Mouse (Mus musculus) Patski (cell line): ENCODE data around the gene Rnasel. TPM values are rescaled to one million over a fixed set of nuclear protein-coding genes. Genes with fewer than 3 reads are reported as not detected.

Experiments used
- ATAC-seq: fragments of 100-300 bp; one replicate; pipeline ENCODE4 v1.8.0; 2021
- CTCF ChIA-PET: fragments of 350-600 bp; sonication (Branson Sonifier 250); formaldehyde crosslinking; loops from one replicate; lab custom pipeline; 2022; ENCODE audit warnings: inconsistent platforms; lab: Charles Lee
- POLR2A ChIA-PET: fragments of 350-600 bp; sonication (Branson Sonifier 250); formaldehyde crosslinking; loops from one replicate; lab custom pipeline; 2022; ENCODE audit warnings: antibody characterized with exemption, inconsistent platforms; lab: Charles Lee
- DNase-seq: peaks from one replicate; pipeline ENCODE4 v3.0.0-alpha.2; 2011; ENCODE audit warnings: low read depth, low spot score
- H3K27me3 ChIP-seq: fragments of 371-371 bp; one replicate; pipeline ENCODE4 v1.5.1; 2021
- CTCF ChIP-seq: fragments of 100-300 bp; IDR thresholded peaks from one replicate; pipeline ENCODE4 v1.5.1; 2021
- in situ Hi-C: fragments of 300-500 bp; cut with MboI; formaldehyde crosslinking; loops from 3 replicates; pipeline ENCODE4 v1.11.1; 2018; ENCODE audit warnings: low pct_unique_long_range_greater_than_20kb, mixed read lengths
- polyA plus RNA-seq: library from polyadenylated mRNA; unstranded; gene quantifications from one replicate; pipeline ENCODE4 v1.2.3, GENCODE M21; 2021

Rnasel gene
- 8.1 TPM for polyA plus RNA-seq

DNA sequence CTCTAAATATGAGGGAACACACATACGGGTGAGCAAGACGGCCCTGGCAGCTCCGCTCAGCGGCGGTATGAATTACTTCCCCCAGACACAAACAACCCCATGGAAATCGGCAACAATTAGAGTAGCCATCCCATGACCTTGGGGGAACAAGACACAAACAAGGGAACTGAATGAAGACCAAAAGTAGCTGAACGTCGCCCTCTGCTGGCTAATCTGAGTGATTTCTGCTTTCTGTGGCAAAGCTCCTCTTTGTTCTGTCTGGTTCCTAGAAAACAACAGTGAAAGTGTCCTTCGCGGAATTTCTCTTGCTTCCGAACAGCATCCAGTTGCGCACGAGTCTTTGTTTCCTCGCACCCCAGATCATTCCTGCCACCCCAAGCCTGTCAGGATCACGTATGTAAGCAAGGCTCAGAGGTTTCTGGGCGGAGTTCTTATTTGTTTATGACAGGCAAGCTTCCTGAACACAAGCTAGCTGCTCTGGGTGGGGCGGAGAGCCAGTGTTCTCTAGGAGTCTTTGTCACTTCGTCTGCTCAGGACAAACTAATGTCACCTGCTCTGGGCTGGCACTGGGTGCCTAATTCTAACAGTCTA is at the start of gene Rnasel:
TSS of gene Rnasel (plus strand) at position 216 of the 591 bp plus-strand sequence.
- CTCF ChIA-PET = interaction anchor here (0.7 to 2.8 kb wide), 23 partner anchors 8 to 315 kb away, joined by 3 to 21 read pairs (median 4); partner anchors contain the start of gene Npl
- ATAC-seq (peak; percentile 44), DNase-seq (peak; percentile 50)
- no peaks in the 10 kb centered on the region for H3K27me3 ChIP-seq
- POLR2A ChIA-PET = interaction anchor here (0.6 to 0.7 kb wide), 2 partner anchors 27 to 163 kb away, joined by 3 read pairs; no protein-coding TSS in a partner anchor
- in situ Hi-C loops = loop anchor here (5.0 to 10.0 kb wide), 4 partner anchors 192 to 705 kb away; no protein-coding TSS in a partner anchor
- peak; percentile 85 for TF ChIP-seq CTCF

- in situ Hi-C loops = no loop called here
- ChIA-PET CTCF (no interaction called here), POLR2A (no interaction called here)
- ATAC-seq (no peak), DNase-seq (no peak)
- no peak for TF ChIP-seq CTCF
- no peaks in the 10 kb centered on the region for H3K27me3 ChIP-seq
Measured at GRCm38 (mm10) chr1:153700448-153701063, 48.7 kb upstream of the Rnasel start.

- DNase-seq (no peak), ATAC-seq (no peak)
- TF ChIP-seq CTCF = no peak
- H3K27me3 ChIP-seq = no peaks in the 10 kb centered on the region
- CTCF ChIA-PET = no interaction called here
- POLR2A ChIA-PET = interaction anchor here (0.5 kb wide), 1 partner anchor 8 kb away, joined by 3 read pairs; no protein-coding TSS in a partner anchor
- in situ Hi-C loops = no loop called here
Measured at GRCm38 (mm10) chr1:153701461-153701860, 47.8 kb upstream of the Rnasel start.

DNA sequence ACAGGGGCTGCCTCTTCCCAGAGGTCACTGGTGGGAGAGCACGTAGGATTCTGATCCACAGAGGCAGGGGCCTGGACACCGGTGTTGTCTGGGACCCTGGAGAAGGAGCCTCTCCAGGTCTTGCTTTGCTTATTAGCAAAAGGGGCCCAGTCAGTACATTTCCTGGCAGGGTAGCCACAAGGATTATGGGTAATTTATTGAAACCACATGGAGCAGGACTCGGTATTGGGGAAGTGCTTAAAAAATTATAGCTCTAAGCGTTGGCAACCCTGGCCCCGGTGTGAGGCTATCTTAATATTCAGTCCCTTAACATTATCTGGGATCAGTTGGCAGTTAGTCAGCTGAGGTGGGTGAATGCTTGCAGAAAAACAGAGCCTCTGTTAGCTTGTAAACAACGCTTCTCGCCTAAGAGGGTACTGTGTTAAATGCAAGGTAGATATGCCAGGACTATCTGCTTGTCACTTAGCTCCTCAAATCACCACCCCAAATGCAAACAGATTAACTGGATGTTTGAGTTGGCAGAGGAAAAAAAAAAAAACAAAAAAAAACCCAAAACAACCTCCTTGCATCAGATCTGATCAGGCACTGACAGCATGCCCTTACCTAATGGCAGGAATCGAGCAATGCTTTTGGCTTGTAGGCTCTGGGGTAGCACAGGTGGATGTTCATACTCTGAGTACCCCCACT is 46.9 kb upstream of the Rnasel start:
- TF ChIP-seq CTCF = no peak
- in situ Hi-C loops = no loop called here
- H3K27me3 ChIP-seq = no peaks in the 10 kb centered on the region
- DNase-seq (no peak), ATAC-seq (no peak)
- ChIA-PET POLR2A (interaction anchor here (0.5 kb wide), 2 partner anchors 8 to 21 kb away, joined by 3 to 5 read pairs; no protein-coding TSS in a partner anchor), CTCF (interaction anchor here (1.0 kb wide), 1 partner anchor 8 kb away, joined by 3 read pairs; no protein-coding TSS in a partner anchor)

- in situ Hi-C loops = no loop called here
- no peak for DNase-seq
- CTCF ChIA-PET = interaction anchor here (1.0 kb wide), 1 partner anchor 9 kb away, joined by 3 read pairs; no protein-coding TSS in a partner anchor
Measured at GRCm38 (mm10) chr1:153702853-153703410, 46.3 kb upstream of the Rnasel start.

DNA sequence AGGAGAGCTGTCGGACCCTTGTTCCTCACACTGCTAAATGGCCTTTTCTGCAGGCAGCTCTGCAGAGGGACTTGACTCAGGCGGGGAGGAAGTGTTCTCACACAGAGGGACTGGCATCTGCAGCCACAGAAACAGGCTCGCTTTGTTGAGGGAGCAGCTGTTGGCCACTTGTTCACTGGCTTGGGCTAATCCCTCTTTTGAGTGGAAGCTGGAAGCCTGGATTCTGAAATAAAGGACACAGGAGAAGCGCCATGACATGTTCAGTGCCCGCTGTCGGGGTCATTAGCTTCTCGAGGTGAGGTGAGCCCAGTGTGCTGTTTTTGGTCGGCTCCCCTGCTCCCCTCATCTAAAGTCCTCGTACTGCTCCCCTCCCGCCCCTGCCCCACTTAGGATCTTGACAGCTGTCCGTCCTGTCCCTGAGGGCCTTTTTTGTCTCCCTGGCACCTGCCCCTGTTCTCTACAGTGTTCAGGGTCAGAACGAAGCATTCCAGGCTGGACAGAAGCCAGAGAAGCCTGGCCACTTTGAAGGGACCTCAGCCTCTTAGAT is 45.7 kb upstream of the Rnasel start:
- CTCF ChIA-PET = no interaction called here
- no peaks in the 10 kb centered on the region for H3K27me3 ChIP-seq
- in situ Hi-C loops = no loop called here
- ATAC-seq (no peak), DNase-seq (no peak)
- no peak for TF ChIP-seq CTCF
- POLR2A ChIA-PET = interaction anchor here (0.6 kb wide), 1 partner anchor 219 kb away, joined by 3 read pairs; no protein-coding TSS in a partner anchor

More at GRCm38 (mm10) chr1:153702853-153703410, 46.3 kb upstream of the Rnasel start:
- no peak for TF ChIP-seq CTCF
- POLR2A ChIA-PET = interaction anchor here (0.5 to 0.6 kb wide), 2 partner anchors 20 to 218 kb away, joined by 3 to 5 read pairs; no protein-coding TSS in a partner anchor
- ATAC-seq = no peak
- H3K27me3 ChIP-seq = no peaks in the 10 kb centered on the region

- POLR2A ChIA-PET = no interaction called here
- in situ Hi-C loops = no loop called here
- H3K27me3 ChIP-seq = no peaks in the 10 kb centered on the region
- CTCF ChIA-PET = no interaction called here
- DNase-seq (no peak), ATAC-seq (no peak)
- TF ChIP-seq CTCF = no peak
Measured at GRCm38 (mm10) chr1:153704174-153704573, 45.1 kb upstream of the Rnasel start.

DNA sequence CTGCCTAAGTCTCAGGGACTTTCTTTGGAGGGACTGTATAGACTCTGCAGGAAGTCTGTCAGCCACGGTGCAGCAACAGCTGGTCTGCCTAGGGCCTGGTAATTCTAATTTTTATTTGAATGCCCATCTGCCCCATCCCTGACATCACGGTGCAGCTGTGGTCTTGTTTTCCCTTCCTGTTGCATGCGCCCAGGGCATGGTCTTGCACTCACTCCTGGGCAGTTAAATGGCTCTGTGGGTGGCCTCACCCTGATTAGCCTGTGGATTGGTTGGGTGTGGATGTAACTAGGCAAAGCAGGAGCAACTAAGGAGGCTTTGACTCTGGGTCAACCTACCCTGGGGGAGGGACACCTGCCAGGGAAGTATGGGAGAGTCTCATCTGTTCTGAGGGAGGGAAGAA is 44.2 kb upstream of the Rnasel start:
- CTCF ChIA-PET = interaction anchor here (0.7 to 1.4 kb wide), 2 partner anchors 10 to 17 kb away, joined by 3 to 5 read pairs; no protein-coding TSS in a partner anchor
- in situ Hi-C loops = no loop called here
- no peak for TF ChIP-seq CTCF
- POLR2A ChIA-PET = no interaction called here
- ATAC-seq (no peak), DNase-seq (no peak)
- H3K27me3 ChIP-seq = no peaks in the 10 kb centered on the region

DNA sequence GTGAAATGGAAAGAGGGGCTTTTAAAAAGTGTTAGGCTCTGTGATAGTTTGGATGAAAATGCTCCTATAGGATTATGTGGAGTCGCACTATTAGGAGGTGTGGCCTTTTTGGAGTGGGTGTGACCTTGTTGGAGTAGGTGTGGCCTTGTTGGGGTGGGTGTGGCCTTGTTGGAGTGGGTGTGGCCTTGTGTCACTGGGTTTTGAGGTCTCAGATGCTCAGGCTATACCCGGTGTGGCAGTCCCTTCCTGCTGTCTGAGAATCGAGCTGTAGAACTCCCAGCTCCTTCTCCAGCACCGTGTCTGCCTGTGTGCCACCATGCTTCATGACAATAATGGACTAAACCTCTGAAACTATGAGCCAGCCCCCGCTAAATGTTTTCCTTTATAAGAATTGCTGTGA is 40.6 kb upstream of the Rnasel start:
- no peak for ATAC-seq
- in situ Hi-C loops = no loop called here
- CTCF ChIA-PET = interaction anchor here (1.5 kb wide), 1 partner anchor 15 kb away, joined by 4 read pairs; no protein-coding TSS in a partner anchor

GRCm38 (mm10) chr1:153709451-153709850 is 39.8 kb upstream of the Rnasel start:
- TF ChIP-seq CTCF = no peak
- ATAC-seq (no peak), DNase-seq (no peak)
- ChIA-PET POLR2A (interaction anchor here (0.7 kb wide), 1 partner anchor 8 kb away, joined by 3 read pairs; no protein-coding TSS in a partner anchor), CTCF (no interaction called here)
- no peaks in the 10 kb centered on the region for H3K27me3 ChIP-seq
- in situ Hi-C loops = no loop called here

More for the DNA sequence above, 40.6 kb upstream of the Rnasel start:
- TF ChIP-seq CTCF = no peak
- no peaks in the 10 kb centered on the region for H3K27me3 ChIP-seq
- POLR2A ChIA-PET = no interaction called here
- DNase-seq = no peak
